Mouse (Mus musculus) stomach, postnatal 0 days (tissue): ENCODE measurements around the gene Il1r1.
A peak's percentile ranks its signal among the peaks of the same experiment; 100 is the strongest.

ENCODE experiments used
- CTCF ChIP-seq: IDR thresholded peaks from 2 replicates; pipeline ENCODE4 v1.5.1; 2016; ENCODE audit warnings: antibody characterized with exemption, low read depth, mild to moderate bottlenecking, moderate library complexity
- EP300 ChIP-seq: optimal IDR thresholded peaks from 2 replicates; pipeline ENCODE3; 2016; ENCODE audit warnings: antibody characterized with exemption

DNA sequence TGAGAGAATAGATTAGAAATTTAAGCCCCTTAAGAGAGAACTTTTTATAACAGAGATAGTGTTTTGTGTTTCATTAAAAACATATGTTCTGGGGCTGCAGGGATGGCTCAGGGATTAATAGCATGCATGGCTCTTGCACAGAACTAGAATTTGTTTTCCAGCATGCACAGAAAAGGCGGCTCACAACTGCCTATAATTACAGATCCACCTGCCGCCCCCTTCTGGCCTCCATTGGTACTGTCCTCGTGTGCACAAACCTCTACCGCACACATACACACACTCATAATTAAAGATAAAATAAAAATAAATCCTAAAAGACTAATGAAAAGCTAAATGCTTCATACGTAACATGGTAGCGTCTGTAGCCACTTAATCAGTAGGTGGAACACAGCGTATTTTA lies 69.0 kb downstream of the Il1r1 start:
- TF ChIP-seq CTCF (peak; percentile 51), EP300 (no peak)
